Mouse (Mus musculus) heart, embryonic 12.5 days (tissue): Measurements from ENCODE around the gene Psmd12. TPM values are rescaled to one million over a fixed set of nuclear protein-coding genes. Genes with fewer than 3 reads are reported as not detected.

ENCODE experiments used
- ATAC-seq: fragments of 200-750 bp; cut with Nextera tagmentation; 2 replicates; pipeline ENCODE4 v1.8.0; 2017; ENCODE audit warnings: moderate TSS enrichment, moderate library complexity; ENCODE audit not compliant: insufficient number of reproducible peaks, low FRiP score
- H3K27ac ChIP-seq: fragments of 300-500 bp; sonication (generic); 2 replicates; pipeline ENCODE4 v1.5.1; 2016; ENCODE audit warnings: mild to moderate bottlenecking, moderate library complexity; ENCODE audit not compliant: poor library complexity, severe bottlenecking
- H3K27me3 ChIP-seq: fragments of 300-500 bp; sonication (generic); replicated peaks from 2 replicates; pipeline ENCODE4 v1.6.1; 2016; ENCODE audit warnings: mild to moderate bottlenecking, moderate library complexity
- H3K36me3 ChIP-seq: fragments of 300-500 bp; sonication (generic); 2 replicates; pipeline ENCODE4 v1.6.1; 2016; ENCODE audit warnings: mild to moderate bottlenecking, moderate library complexity
- H3K4me1 ChIP-seq: fragments of 300-500 bp; sonication (generic); replicated peaks from 2 replicates; pipeline ENCODE4 v1.6.1; 2016; ENCODE audit warnings: mild to moderate bottlenecking
- H3K4me2 ChIP-seq: fragments of 300-500 bp; sonication (generic); 2 replicates; pipeline ENCODE4 v1.6.1; 2016; ENCODE audit warnings: mild to moderate bottlenecking, moderate library complexity
- H3K4me3 ChIP-seq: fragments of 300-500 bp; sonication (generic); 2 replicates; pipeline ENCODE4 v1.5.1; 2016; ENCODE audit warnings: mild to moderate bottlenecking
- H3K9ac ChIP-seq: fragments of 300-500 bp; sonication (generic); 2 replicates; pipeline ENCODE4 v1.6.1; 2016; ENCODE audit warnings: mild to moderate bottlenecking, moderate library complexity
- H3K9me3 ChIP-seq: fragments of 300-500 bp; sonication (generic); replicated peaks from 2 replicates; pipeline ENCODE4 v1.6.1; 2016; ENCODE audit warnings: mild to moderate bottlenecking, moderate library complexity
- WGBS: fragments of 180-500 bp; shearing (Covaris S2); methylation state at CpG from one replicate; pipeline ENCODE4 v1.1.7; 2016; 5-methylcytosine and 5-hydroxymethylcytosine counted together
- polyA plus RNA-seq: library from polyadenylated mRNA; unstranded; fragments of >200 nt; fragmentation: Nextera tagmentation; extraction: Ambion mirVana; gene quantifications from 2 replicates; pipeline ENCODE4 v1.2.1, GENCODE M21; 2016

Psmd12 gene
- polyA plus RNA-seq, 1 experiment from 2014 or later = 156 TPM

GRCm38 (mm10) chr11:107463251-107463681 is 16.0 kb upstream of the Psmd12 start:
- H3K4me2 ChIP-seq = no peak overlapping the region
- no peak overlapping the region for H3K27ac ChIP-seq
- H3K27me3 ChIP-seq = no peaks in the 10 kb centered on the region
- no peaks in the 10 kb centered on the region for H3K36me3 ChIP-seq
- H3K4me1 ChIP-seq = peaks cover 15% of the 10 kb centered on the region
- no peak for ATAC-seq
- H3K9ac ChIP-seq = no peak overlapping the region
- peaks cover 4% of the 10 kb centered on the region; the same call in 1 of the 2 replicates for H3K9me3 ChIP-seq
- no peak overlapping the region for H3K4me3 ChIP-seq
- WGBS = 61% methylated on average over 12 of the region's 12 CpGs

- no peaks in the 10 kb centered on the region for H3K36me3 ChIP-seq
- no peak for ATAC-seq
- WGBS = 67% methylated on average over 6 of the region's 6 CpGs
Measured at GRCm38 (mm10) chr11:107464141-107464540, 15.1 kb upstream of the Psmd12 start.

GRCm38 (mm10) chr11:107465041-107465440 is 14.2 kb upstream of the Psmd12 start:
- H3K27ac ChIP-seq = no peak overlapping the region
- H3K4me2 ChIP-seq = no peak overlapping the region
- H3K4me1 ChIP-seq = peaks cover 15% of the 10 kb centered on the region
- 85% methylated on average over 4 of the region's 4 CpGs for WGBS
- H3K9ac ChIP-seq = no peak overlapping the region
- no peak for ATAC-seq
- no peak overlapping the region for H3K4me3 ChIP-seq
- no peaks in the 10 kb centered on the region for H3K36me3 ChIP-seq
- H3K27me3 ChIP-seq = no peaks in the 10 kb centered on the region
- peaks cover 4% of the 10 kb centered on the region; the same call in 1 of the 2 replicates for H3K9me3 ChIP-seq

More at GRCm38 (mm10) chr11:107464141-107464540, 15.1 kb upstream of the Psmd12 start:
- Histone ChIP-seq H3K9me3 (peaks cover 4% of the 10 kb centered on the region; the same call in 1 of the 2 replicates), H3K9ac (no peak overlapping the region), H3K4me2 (no peak overlapping the region), H3K27me3 (no peaks in the 10 kb centered on the region), H3K27ac (no peak overlapping the region), H3K4me1 (peaks cover 15% of the 10 kb centered on the region), H3K4me3 (no peak overlapping the region)

- Histone ChIP-seq H3K4me1 (peaks cover 17% of the 10 kb centered on the region), H3K9me3 (peaks cover 4% of the 10 kb centered on the region; the same call in 1 of the 2 replicates), H3K9ac (no peak overlapping the region), H3K27me3 (no peaks in the 10 kb centered on the region), H3K4me3 (no peak overlapping the region), H3K27ac (no peak overlapping the region), H3K36me3 (no peaks in the 10 kb centered on the region), H3K4me2 (no peak overlapping the region)
- ATAC-seq = no peak
- WGBS = 75% methylated on average over 1 of the region's 1 CpGs
Measured at GRCm38 (mm10) chr11:107465969-107466368, 13.3 kb upstream of the Psmd12 start.

GRCm38 (mm10) chr11:107466611-107467391 is 12.5 kb upstream of the Psmd12 start:
- Histone ChIP-seq H3K9me3 (peaks cover 4% of the 10 kb centered on the region; the same call in 1 of the 2 replicates), H3K4me3 (no peak overlapping the region), H3K9ac (no peak overlapping the region), H3K27me3 (no peaks in the 10 kb centered on the region), H3K27ac (no peak overlapping the region), H3K4me1 (peaks cover 21% of the 10 kb centered on the region), H3K36me3 (no peaks in the 10 kb centered on the region), H3K4me2 (no peak overlapping the region)
- 75% methylated on average over 6 of the region's 6 CpGs for WGBS
- ATAC-seq = no peak

DNA sequence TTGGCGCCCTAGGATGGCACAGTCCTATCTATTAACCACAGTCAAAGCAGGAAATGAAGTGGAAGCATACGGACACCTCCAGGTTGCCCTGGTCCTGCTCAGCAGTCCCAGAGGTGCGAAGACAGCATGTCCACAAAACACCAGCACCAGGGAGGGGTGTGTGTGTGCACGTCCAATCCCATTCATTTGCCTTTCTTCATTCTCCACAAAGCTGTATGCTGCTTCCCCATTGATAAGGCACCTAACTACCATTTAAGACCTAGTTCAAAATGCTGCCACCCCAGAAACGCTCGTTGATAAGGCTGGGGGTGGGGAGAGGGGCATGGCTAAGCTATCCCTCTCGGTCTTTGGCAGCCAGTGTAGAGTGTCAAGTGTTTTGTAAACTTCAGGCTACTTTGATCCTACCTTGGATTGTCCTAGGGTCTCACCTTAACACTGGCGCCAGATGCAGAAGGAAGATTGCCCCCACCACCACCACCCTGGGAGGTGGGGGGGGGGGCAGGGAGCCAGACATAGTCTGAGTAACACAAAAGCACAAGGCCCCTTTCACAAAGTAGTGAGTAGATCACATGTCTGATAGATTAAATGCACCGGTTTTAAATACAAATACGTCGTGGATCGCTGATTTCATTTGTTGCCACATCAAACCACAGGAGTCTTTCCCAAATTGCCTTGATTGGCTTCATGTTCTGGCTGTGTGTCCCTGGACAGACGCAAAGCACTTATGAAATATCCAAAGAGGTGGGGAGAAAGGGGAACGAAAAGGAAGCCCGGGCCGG is 10.8 kb upstream of the Psmd12 start:
- Histone ChIP-seq H3K36me3 (no peaks in the 10 kb centered on the region), H3K27me3 (no peaks in the 10 kb centered on the region), H3K9me3 (no peaks in the 10 kb centered on the region), H3K27ac (peak overlapping the region; percentile 64; the same call in 1 of the 2 replicates), H3K9ac (peak overlapping the region; percentile 83), H3K4me2 (peak overlapping the region; percentile 92), H3K4me1 (peaks cover 21% of the 10 kb centered on the region), H3K4me3 (peak overlapping the region; percentile 73)
- no peak; the same call in 1 of the 2 replicates for ATAC-seq
- 20% methylated on average over 16 of the region's 16 CpGs for WGBS

- Histone ChIP-seq H3K4me3 (peak overlapping the region; percentile 73), H3K9ac (peak overlapping the region; percentile 83), H3K27ac (peak overlapping the region; percentile 64), H3K36me3 (no peaks in the 10 kb centered on the region), H3K9me3 (no peaks in the 10 kb centered on the region), H3K4me1 (peaks cover 18% of the 10 kb centered on the region), H3K27me3 (no peaks in the 10 kb centered on the region), H3K4me2 (peak overlapping the region; percentile 92)
- WGBS = 0% methylated on average over 37 of the region's 38 CpGs
- ATAC-seq = peak; percentile 84
Measured at GRCm38 (mm10) chr11:107469031-107469522, 10.2 kb upstream of the Psmd12 start.

- H3K4me2 ChIP-seq = peak overlapping the region; percentile 92
- H3K9ac ChIP-seq = peak overlapping the region; percentile 83
- peak; percentile 65 for ATAC-seq
- WGBS = under 1% methylated on average over 59 of the region's 59 CpGs
- H3K4me3 ChIP-seq = peak overlapping the region; percentile 73
- no peaks in the 10 kb centered on the region for H3K27me3 ChIP-seq
- H3K9me3 ChIP-seq = no peaks in the 10 kb centered on the region
- H3K36me3 ChIP-seq = no peaks in the 10 kb centered on the region
- peak overlapping the region; percentile 83 for H3K27ac ChIP-seq
- H3K4me1 ChIP-seq = peaks cover 16% of the 10 kb centered on the region
Measured at GRCm38 (mm10) chr11:107469523-107470371, 9.5 kb upstream of the Psmd12 start.

GRCm38 (mm10) chr11:107470521-107471041 is 8.7 kb upstream of the Psmd12 start, which contains the start of gene Pitpnc1:
Pitpnc1 (minus strand) TSS chr11:107470699.
- Histone ChIP-seq H3K4me2 (peak within 1 kb of the TSS; percentile 92), H3K27ac (peak within 1 kb of the TSS; percentile 83), H3K9ac (peak within 1 kb of the TSS; percentile 83), H3K36me3 (no peaks in the 10 kb centered on the region), H3K9me3 (no peaks in the 10 kb centered on the region), H3K27me3 (no peaks in the 10 kb centered on the region), H3K4me3 (peak within 1 kb of the TSS; percentile 73), H3K4me1 (peaks cover 16% of the 10 kb centered on the region)
- ATAC-seq = peak; percentile 86
- WGBS = under 1% methylated on average over 37 of the region's 37 CpGs

- Histone ChIP-seq H3K4me3 (peak overlapping the region; percentile 73), H3K27ac (peak overlapping the region; percentile 83), H3K9ac (peak overlapping the region; percentile 83), H3K27me3 (no peaks in the 10 kb centered on the region), H3K4me1 (peaks cover 16% of the 10 kb centered on the region), H3K9me3 (no peaks in the 10 kb centered on the region), H3K4me2 (peak overlapping the region; percentile 92), H3K36me3 (no peaks in the 10 kb centered on the region)
- WGBS = 14% methylated on average over 11 of the region's 11 CpGs
- ATAC-seq = no peak
Measured at GRCm38 (mm10) chr11:107471071-107471720, 8.1 kb upstream of the Psmd12 start.
